Mouse (Mus musculus): ENCODE data around the gene Cdc37l1.

Cdc37l1 gene

DNA sequence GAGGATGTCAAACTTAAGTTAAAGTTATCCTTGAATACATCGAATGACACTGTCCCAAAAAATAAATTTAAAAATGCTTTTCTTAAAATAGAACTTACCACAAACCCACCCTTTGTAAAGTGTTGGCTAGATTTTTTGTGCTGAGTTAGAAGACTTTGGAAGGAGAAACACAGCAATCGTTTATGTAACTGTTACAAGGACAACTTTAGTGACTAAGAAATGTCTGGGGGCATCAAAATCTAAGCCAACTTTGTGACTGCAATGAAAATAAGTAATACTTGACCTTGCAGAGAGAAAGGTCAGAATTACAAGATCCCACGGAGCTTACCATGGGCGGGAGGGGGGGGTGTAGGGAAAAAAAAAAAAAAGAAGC, 56.8 kb downstream of the Cdc37l1 start:
- no peak for DNase-seq (ENCODE audit: low read depth, low spot score)

DNA sequence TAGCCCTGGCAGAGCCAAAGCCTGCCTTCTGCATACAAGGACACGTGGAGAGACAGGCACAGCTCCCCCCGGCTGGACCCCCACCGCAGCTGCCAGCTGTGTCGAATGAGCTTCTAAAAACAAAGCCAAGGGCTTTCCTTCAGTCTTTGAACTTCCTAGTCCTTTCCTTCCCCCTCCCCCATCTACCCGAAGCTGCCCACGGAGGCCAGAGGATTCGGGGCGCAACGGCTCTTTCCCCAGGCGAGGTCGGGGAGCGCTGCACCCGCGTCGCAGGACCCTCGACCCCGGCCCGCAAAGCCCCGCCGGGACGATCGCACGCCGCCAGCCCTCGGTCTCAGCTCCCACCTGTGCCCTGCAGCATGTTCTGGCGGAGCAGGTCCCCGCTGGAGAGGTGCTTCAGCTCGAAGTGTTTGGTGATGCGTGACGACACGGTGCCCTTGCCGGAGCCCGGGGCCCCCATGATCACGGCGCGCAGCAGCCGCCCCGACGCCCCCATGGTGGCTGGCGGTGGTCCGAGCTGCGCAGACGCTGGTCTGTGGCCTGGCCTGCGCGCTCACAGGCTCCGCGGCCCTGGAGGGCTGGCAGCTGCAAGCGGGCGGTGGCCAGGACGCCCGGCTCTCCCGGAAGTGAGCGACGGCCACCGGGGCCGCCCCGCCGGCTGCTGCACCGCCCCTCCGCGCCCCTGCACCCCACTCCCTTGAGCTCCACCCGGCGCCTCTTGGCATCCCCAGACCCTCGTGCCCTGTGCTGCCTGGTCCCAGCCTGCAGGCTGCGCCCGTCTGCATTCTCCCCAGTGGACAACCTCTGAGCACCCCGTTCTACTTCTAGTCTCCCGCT, 57.4 kb downstream of the Cdc37l1 start, which contains the start of gene Ak3:
Gene Ak3, minus strand, starts transcription at position 628 of the 837 bp plus-strand sequence.
- no peak for DNase-seq (ENCODE audit: low read depth, low spot score)

DNA sequence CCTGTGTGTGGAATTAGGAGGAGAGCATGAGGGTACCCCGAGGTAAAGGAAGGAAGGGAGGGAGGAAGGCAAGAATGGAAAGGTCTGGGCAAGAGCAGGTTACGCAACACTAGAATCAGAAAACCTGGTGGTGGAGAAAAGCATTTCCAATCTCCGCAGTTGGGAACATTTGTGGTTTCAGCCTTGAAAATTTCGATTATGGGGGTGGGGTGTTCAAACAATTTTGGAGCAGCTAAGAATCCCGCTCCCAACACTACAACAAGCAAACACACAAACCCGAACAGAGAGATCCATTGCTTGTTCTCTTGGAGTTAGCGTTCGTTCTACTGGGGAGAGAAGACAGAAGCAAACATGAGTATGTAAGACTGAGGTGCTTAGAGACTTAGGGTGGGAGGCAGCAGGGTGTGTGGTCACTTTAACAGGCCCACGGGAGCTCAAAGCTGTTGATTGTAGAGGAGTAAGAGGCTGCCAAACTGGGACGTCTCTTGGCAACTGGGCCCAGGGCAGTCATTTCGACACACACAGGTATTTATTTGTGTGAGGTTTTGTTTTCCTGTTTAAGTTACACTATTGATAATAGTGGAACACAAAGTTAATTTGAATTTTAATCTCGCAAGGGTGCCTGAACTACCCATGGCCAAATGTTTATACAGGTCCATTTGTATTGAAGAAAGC, 59.4 kb downstream of the Cdc37l1 start:
- DNase-seq (ENCODE audit: low read depth, low spot score), result no peak

GRCm38 (mm10) chr19:29050186-29050980, 60.2 kb downstream of the Cdc37l1 start:
- DNase-seq (ENCODE audit: low read depth, low spot score), result no peak

- peak; percentile 77 for DNase-seq (ENCODE audit: low read depth, low spot score)
Measured at GRCm38 (mm10) chr19:29052786-29053185, 62.6 kb downstream of the Cdc37l1 start.

- DNase-seq (ENCODE audit: low read depth, low spot score), result no peak
Measured at GRCm38 (mm10) chr19:29054594-29054993, 64.4 kb downstream of the Cdc37l1 start.

- DNase-seq (ENCODE audit: low read depth, low spot score), result no peak
Measured at GRCm38 (mm10) chr19:29055469-29055868, 65.3 kb downstream of the Cdc37l1 start.

GRCm38 (mm10) chr19:29058741-29059140, 68.6 kb downstream of the Cdc37l1 start:
- no peak for DNase-seq (ENCODE audit: low read depth, low spot score)

DNA sequence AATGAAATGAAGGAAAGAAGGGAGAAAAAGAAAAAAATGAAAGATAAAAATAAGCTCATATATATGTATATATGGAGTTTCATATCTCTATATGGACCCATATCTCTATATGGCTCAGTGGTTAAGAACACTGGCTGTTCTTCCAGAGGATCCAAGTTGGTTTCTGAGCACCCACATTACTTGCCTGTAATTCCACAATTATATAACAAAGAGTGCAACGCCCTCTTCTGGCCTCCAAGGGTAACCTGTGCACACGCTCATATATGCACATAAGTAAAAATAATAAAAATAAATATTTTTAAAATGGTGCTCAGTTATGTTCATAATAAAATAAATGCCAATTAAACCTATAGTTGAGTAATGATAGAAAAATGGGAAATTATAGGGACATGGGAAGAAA, 69.5 kb downstream of the Cdc37l1 start:
- no peak for DNase-seq (ENCODE audit: low read depth, low spot score)

DNA sequence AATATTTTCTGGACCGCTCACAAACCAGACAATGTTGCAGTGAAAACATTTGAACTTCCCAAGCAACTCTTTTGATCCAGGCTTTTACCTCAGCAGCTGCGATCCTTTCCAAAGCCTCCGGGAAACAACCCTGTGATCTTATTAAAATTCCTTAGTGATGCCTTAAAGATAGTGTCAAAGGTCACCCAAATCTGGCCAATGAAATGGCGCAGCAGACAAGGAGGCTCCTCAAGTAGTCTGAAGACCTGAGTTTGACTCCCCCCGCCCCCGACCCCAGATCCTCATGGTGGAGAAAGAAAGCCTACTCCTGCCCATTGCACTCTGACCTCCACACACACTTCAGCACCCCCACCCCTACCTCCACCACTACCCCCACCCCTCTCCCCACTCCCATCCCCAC, 70.1 kb downstream of the Cdc37l1 start:
- no peak for DNase-seq (ENCODE audit: low read depth, low spot score)

GRCm38 (mm10) chr19:29063009-29063408, 72.9 kb downstream of the Cdc37l1 start:
- no peak for DNase-seq (ENCODE audit: low read depth, low spot score)

- DNase-seq (ENCODE audit: low read depth, low spot score), result peak; percentile 81
Measured at GRCm38 (mm10) chr19:29063577-29064363, 73.6 kb downstream of the Cdc37l1 start.

DNA sequence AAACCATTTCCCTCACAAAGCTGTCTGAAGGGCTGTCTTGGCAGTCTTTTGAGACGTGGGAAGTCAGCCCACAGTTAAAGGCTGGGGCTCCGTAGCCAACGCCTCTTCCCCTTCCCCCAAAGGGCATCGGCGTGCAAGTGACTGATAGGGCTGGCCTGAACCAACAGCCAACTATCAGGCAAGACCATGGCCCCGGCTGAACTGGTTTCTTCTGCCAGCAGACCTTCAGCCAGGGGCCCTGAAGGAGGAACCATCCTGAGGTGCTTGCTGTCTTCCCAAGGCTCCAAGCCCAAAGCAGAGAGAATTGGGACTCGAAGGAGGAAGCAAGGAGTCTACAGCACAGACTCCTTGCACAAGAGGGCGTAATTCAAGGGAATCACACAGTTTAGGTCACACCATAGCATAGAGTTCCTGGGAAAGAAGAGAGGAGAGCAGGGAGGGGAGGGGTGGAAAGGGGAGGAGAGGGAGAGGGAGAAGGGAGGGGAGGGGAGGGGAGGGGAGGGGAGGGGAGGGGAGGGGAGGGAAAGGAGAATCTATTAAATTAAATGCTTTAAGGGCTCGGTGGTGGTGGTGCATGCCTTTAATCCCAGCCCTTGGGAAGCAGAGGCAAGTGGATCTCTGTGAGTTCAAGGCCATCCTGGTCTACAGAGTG, 74.4 kb downstream of the Cdc37l1 start:
- DNase-seq (ENCODE audit: low read depth, low spot score), result no peak

DNA sequence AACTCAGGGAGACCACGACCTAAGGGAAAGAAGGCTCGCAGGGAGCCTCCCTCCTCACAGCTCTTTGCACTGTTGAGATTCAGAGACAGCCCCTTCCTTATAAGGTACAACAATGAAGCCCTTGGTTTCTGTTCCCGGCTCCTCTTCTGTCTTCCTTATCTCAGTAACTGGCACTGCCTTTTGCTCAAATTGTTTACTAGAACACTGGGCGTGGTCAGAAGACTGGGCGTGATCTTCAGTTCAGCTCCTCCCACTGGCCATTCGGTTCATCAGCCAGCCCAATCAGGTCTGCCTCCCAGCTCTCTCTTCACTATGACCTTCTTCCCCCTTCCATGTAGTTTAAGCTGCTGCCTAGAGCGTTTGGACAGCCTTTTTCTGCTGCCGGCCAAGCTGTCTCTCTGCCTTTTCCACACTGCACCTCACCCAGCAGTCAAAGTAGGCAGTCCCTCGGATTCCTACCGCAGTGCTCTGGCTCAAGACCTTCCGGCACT, 76.9 kb downstream of the Cdc37l1 start:
- DNase-seq (ENCODE audit: low read depth, low spot score), result peak; percentile 69

- no peak for DNase-seq (ENCODE audit: low read depth, low spot score)
Measured at GRCm38 (mm10) chr19:29069195-29069594, 79.0 kb downstream of the Cdc37l1 start.

- peak; percentile 48 for DNase-seq (ENCODE audit: low read depth, low spot score)
Measured at GRCm38 (mm10) chr19:29074802-29075201, 84.7 kb downstream of the Cdc37l1 start.

All from retina, adult 2 months (tissue).